Mouse (Mus musculus): ENCODE results near the gene Psmb3. TPM values are rescaled to one million over a fixed set of nuclear protein-coding genes. Genes with fewer than 3 reads are reported as not detected.
"Not testable (repeated sequence)": the region's sequence is repeated elsewhere in the genome, so short reads cannot be mapped to it uniquely, and the experiment has no call there.

The Psmb3 gene
- total RNA-seq (2021), result 100 to 1,000 TPM; 153 to 159 TPM

GRCm38 (mm10) chr11:97703039-97703826, at the start of gene Psmb3:
TSS of gene Psmb3 (plus strand) at chr11:97703399.
- DNase-seq (ENCODE audit: extremely low spot score in 1 of 2, low spot score in 2 of 2), result peak; percentile 99 to 100
- intact Hi-C loops (cut with DNase I), result loop anchor here (5.0 kb wide), 1 partner anchor 39 kb away; the partner anchor contains the start of gene Pip4k2b

DNA sequence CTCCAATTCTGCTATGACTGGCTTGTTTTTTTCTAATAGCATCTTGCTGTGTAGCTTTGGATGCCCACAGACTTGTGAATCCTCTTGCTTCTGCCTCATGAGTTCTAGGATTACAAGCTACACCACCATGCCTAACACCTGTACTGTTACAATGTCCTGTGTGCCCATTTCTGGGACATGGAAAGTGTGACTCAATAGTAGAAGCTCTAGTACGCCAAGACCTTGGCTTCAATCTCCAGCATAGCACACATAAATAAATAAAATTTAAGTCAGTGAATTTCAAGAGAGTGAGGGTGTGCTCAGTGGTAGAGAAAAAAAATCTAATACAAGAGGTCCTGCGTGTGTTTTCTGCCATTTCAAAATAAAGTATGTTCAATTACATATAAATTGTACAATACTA, 49.0 kb upstream of the Psmb3 start:
- intact Hi-C loops (cut with DNase I), result no loop called here
- DNase-seq (ENCODE audit: extremely low spot score in 1 of 2, low spot score in 2 of 2), result no peak

GRCm38 (mm10) chr11:97656269-97656971, 46.8 kb upstream of the Psmb3 start:
- DNase-seq (ENCODE audit: extremely low spot score in 1 of 2, low spot score in 2 of 2), result no peak
- intact Hi-C loops (cut with DNase I), result no loop called here

GRCm38 (mm10) chr11:97657184-97657945, 45.8 kb upstream of the Psmb3 start:
- DNase-seq (ENCODE audit: extremely low spot score in 1 of 2, low spot score in 2 of 2), result no peak
- intact Hi-C loops (cut with DNase I), result no loop called here

GRCm38 (mm10) chr11:97657967-97658366, 45.2 kb upstream of the Psmb3 start:
- DNase-seq (ENCODE audit: extremely low spot score in 1 of 2, low spot score in 2 of 2), result not testable (repeated sequence)

DNA sequence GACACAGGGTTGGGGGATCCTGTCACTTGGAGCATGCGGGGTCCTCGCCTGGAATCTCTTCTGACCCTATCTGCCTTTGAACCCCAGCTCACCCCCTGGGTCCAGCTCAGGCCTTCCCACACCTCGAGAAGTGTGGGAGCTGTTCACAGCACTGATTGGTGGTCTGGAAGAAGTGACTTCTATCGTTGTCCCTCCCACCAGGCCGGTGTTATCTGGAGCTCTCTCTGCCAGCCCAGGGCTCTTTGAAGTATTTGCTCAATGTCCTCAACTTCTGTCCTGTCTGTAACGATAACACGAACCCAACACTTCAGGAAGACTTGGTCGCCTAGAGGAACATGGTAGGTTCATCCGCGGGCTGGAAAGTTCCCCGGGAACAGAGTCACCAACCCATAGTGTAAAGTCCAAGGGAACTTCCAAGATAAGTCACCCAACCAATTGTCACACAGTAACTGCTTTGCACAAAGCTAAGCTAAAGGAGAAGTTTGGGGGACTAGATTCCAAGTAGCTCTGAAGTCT, 44.4 kb upstream of the Psmb3 start:
- DNase-seq (ENCODE audit: extremely low spot score in 1 of 2, low spot score in 2 of 2), result no peak
- intact Hi-C loops (cut with DNase I), result no loop called here

More at GRCm38 (mm10) chr11:97657967-97658366, 45.2 kb upstream of the Psmb3 start:
- intact Hi-C loops (cut with DNase I), result not testable (repeated sequence)

- intact Hi-C loops (cut with DNase I), result no loop called here
Measured at GRCm38 (mm10) chr11:97659267-97659989, 43.8 kb upstream of the Psmb3 start.

GRCm38 (mm10) chr11:97659990-97660714, 43.0 kb upstream of the Psmb3 start:
- DNase-seq (ENCODE audit: extremely low spot score in 1 of 2, low spot score in 2 of 2), result peak; percentile 43 to 87
- intact Hi-C loops (cut with DNase I), result loop anchor here (5.0 kb wide), 1 partner anchor 37 kb away; no protein-coding TSS in a partner anchor

More at GRCm38 (mm10) chr11:97659267-97659989, 43.8 kb upstream of the Psmb3 start:
- no peak for DNase-seq (ENCODE audit: extremely low spot score in 1 of 2, low spot score in 2 of 2)

- DNase-seq (ENCODE audit: extremely low spot score in 1 of 2, low spot score in 2 of 2), result no peak
- intact Hi-C loops (cut with DNase I), result loop anchor here (5.0 kb wide), 1 partner anchor 36 kb away; no protein-coding TSS in a partner anchor
Measured at GRCm38 (mm10) chr11:97660734-97661647, 42.2 kb upstream of the Psmb3 start.

DNA sequence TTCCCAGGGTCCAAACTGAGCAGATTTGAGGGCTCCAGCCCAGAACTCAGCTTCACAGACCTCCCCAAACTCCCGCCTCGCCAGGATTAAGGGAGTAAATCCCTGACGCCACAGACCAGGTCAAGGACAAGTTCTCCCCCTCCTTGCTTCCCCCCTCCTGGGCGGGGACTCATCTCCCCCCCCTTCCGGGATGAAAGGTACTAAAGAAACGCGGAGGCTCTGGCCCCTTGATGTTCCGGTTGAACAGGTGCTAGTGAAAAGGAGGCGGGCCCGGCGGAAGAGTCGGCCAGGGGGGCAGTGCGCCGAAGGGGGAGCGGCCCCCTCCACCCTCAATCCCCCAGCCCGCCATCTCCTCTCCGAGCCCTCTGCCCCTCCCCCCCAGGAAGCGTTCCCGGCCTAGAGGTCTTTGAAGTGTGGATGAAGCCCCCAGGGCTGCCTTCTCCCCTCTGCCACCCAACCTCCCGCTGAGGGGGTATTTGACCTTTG, 41.5 kb upstream of the Psmb3 start:
- DNase-seq (ENCODE audit: extremely low spot score in 1 of 2, low spot score in 2 of 2), result peak in 1 of 2 experiments; percentile 60
- intact Hi-C loops (cut with DNase I), result loop anchor here (5.0 kb wide), 1 partner anchor 36 kb away; no protein-coding TSS in a partner anchor

GRCm38 (mm10) chr11:97662207-97662892, 40.8 kb upstream of the Psmb3 start:
- intact Hi-C loops (cut with DNase I), result loop anchor here (5.0 kb wide), 1 partner anchor 35 kb away; no protein-coding TSS in a partner anchor
- peak in 1 of 2 experiments; percentile 54 for DNase-seq (ENCODE audit: extremely low spot score in 1 of 2, low spot score in 2 of 2)

DNA sequence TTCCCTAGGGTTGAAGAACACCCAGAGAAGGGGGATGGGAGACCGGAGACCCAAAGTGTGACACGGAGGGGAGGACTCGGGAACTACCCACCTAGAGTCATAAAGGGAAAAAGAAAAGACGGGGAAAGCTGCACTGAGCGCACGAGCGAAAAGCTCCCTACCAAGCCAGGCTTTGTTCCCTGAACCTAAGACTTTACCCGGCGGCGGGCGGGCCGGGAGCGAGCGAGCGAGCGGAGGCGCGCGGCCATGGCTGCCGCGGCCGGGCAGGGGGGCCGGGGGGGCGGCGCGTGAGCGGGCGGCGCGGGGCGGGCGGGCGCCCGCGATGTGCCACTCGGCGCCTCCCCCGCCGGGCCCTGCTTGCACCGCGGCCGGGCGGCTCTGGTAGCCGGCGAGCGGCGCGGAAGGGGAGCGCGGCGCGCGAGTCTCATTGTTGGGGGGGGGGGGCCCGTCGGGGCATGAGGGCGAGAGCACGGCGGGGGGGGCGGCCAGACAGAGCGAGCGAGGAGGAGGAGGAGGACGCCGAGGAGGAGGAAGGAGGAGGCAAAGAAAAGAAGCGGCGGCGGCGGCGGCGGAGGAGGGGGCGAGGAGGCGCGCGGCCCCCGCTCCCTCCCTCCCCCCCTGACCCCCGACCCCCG, 40.2 kb upstream of the Psmb3 start, which contains the start of gene Mllt6:
Gene Mllt6, plus strand, starts transcription at position 522 of the 635 bp plus-strand sequence.
- intact Hi-C loops (cut with DNase I), result loop anchor here (5.0 kb wide), 1 partner anchor 34 kb away; no protein-coding TSS in a partner anchor
- DNase-seq (ENCODE audit: extremely low spot score in 1 of 2, low spot score in 2 of 2), result peak; percentile 57 to 89

DNA sequence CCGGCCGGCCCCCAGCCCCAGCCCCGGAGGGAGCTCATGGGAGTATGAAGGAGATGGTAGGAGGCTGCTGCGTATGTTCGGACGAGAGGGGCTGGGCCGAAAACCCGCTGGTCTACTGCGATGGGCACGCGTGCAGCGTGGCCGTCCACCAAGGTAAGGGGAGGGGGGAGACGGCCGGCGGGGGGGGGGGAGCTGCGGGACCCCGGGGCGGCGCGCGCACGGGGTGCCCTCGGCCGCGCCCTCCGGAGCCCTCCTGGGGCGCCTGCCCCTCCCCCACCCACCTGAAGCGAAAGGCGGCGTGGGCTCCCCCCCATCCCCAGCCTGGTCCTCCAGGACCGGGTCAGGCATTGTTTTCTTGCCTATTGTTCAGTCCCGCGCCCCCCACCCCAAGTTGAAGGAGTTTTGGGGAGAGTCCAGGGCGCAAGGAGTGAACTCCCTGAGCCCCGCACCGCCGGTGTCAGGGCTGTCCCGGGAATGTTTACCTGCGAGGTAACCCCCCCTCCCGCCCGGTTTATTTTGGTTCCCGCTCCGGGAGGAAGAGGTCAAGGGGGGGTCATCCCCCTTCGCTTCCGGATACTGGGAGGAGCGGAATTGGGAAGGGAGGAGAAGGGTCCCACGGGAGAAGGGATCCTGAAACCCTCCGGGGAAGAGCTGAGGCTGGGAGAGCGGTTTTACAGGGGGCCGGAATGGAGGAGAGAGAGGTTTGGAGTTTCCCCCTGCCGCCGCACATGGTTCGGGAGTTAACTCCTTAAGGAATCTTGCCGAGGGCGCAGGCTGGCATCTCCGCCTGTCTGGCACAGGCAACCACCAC, 39.5 kb upstream of the Psmb3 start:
- DNase-seq (ENCODE audit: extremely low spot score in 1 of 2, low spot score in 2 of 2), result peak in 1 of 2 experiments; percentile 61
- intact Hi-C loops (cut with DNase I), result loop anchor here (5.0 kb wide), 1 partner anchor 34 kb away; no protein-coding TSS in a partner anchor

- no peak for DNase-seq (ENCODE audit: extremely low spot score in 1 of 2, low spot score in 2 of 2)
- intact Hi-C loops (cut with DNase I), result loop anchor here (5.0 kb wide), 1 partner anchor 33 kb away; no protein-coding TSS in a partner anchor
Measured at GRCm38 (mm10) chr11:97664339-97664665, 38.9 kb upstream of the Psmb3 start.
